Mouse (Mus musculus) CD8-positive naive resting alpha-beta T cell, adult 2 months (primary cell): ENCODE results near the gene Ddx59.

Experiments
- DNase-seq, 2 experiments: peaks; one replicate each; pipeline ENCODE4 v3.0.0; 2022; ENCODE audit warnings: low read depth in 2 of 2, low spot score in 2 of 2

Ddx59 gene

DNA sequence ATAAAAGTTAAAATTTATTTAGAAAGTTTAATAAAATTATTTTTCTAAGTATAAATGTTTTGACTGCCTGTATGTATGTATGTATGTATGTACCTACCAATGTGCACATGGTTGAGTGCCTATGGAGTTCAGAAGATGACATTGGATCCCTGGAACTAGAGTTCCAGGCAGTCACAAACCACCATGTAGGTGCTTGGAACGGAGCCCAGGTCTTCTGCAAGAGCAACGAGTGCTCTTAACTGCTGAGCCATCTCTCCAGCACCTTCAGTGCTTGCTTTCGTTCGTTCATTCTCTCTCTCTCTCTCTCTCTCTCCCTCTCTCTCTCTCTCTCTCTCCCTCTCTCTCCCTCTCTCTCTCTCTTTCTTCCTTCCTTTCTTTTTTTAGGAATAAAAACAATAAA lies 32.3 kb downstream of the Ddx59 start:
- DNase-seq, result no peak

DNA sequence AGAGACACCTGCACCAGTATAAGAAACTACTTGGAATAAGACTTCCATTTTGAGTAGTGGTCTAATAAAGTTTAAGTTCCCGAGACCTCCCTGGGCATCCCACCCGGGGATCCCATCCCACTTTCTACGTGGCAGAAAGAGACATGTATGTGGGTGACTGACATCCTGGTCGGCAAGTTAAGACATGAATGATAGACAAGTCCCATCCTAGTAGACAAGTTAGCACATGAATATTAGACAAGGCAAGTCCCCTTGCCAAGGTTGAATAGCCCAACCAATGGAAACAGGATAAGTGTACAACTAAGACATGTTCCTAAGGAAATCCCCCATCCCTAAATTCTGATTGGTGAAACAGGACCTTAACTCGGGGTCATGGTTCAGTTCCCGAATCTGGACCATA lies 34.5 kb downstream of the Ddx59 start:
- DNase-seq, result no peak

DNA sequence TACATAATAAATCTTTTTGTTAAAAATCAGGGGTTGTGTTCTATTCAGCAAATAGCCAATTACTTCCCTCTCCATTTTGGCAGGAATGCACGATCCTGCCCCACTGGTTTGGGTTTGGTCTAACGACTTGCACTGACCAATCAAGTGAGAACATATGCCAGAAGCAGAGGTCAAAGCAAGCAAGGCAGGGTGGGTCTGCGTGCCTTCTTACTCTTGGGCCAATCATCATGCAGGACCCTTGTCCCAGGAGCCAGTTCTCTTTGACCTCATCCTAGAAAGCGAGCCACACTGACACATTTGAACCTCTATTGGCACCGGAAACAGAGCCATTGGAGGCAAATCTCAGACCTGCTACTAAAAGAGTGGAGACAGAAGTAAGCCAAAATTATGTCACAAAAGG lies 35.1 kb downstream of the Ddx59 start:
- DNase-seq, result no peak

DNA sequence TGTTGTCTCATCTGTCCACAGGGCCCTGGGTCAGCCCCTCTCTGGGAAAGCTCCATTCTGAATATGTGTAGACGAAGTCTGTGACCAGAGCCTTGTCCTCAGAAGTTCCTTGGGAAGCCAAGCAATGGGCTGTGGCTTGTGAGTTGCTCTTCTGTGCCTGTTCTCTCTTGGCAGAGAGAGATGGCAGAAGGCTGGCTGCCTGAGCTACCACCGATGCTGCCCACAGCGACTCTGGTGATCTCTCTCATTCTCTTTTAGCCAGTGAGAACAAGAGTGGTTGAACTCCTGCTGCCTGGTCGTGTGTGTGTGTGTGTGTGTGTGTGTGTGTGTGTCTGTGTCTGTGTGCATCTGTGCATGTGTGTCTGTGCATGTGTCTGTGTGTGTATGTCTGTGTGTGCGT lies 37.4 kb downstream of the Ddx59 start:
- no peak for DNase-seq

DNA sequence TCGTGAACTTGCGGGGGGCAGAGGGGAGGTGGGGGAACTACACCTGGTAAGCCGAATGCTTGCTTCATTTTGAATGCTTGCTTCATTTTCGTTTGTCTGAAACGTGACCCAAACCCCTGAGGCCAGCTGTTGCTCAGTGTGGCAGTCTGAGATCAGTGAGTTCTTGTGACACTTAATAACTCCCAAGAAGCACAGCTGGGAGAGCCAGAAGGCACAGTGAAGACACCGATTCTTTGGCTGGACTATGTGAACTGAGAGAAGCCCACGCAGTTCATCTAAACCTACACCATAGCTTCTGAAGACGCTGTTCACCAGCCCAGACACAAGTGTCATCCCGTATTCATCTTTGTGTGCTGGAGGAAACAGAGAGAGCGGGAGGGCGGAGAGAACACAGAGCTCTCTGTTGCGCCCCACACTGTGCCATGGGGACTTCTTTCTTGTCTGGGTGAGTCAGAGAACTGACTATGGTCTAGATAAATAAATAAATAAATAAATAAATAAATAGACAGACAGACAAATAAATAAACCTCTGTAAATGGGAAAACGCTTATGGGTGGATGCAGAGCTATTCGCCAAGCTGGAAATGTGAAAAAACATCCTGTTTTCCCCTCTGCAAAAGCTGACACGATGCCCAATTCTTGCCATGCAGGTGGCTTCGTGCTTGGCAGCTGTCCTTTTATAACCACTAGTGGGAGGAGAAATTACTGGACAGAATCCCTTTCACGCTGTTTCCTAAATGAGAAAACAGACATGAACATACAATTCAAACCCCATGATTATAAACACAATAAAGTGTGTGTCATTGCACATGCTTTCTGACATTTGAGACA lies 40.9 kb downstream of the Ddx59 start:
- no peak for DNase-seq

DNA sequence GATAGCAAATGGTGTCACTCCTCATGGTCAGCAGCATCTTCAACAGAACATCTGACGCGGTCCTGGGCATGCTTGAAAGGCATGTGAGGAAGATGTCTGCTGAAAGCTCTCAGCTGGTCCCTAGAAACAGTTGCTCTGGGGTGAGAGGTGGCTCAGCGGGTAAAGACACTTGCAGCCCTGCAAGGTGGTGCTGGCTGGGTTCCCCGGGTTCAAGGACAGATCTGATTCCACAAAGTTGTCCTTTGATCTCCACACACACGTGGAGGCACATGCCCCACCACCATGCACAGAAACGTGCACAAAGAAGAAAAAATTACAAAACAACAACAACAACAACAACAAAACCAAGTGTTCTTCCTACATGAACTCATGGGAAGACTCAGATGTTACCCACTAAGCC lies 41.7 kb downstream of the Ddx59 start:
- DNase-seq, result no peak

DNA sequence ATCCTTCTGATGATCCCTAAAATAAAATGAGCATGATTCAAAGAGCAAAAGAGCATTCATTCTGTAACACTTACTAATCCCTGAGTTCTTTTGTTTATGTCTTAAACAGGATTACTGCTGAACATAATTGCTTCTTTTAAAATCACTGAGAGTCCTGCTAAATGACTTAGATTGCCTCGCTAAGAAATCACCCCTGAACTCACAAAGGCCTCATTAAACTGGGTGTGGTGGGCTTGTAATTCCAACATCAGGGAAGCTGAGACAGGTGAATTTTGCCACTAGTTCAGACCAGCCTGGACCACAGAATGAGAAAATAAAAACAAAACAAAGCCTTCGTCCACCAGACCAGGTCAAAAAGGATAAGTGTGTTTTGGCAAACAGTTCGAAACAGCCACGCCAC lies 42.3 kb downstream of the Ddx59 start:
- no peak for DNase-seq

DNA sequence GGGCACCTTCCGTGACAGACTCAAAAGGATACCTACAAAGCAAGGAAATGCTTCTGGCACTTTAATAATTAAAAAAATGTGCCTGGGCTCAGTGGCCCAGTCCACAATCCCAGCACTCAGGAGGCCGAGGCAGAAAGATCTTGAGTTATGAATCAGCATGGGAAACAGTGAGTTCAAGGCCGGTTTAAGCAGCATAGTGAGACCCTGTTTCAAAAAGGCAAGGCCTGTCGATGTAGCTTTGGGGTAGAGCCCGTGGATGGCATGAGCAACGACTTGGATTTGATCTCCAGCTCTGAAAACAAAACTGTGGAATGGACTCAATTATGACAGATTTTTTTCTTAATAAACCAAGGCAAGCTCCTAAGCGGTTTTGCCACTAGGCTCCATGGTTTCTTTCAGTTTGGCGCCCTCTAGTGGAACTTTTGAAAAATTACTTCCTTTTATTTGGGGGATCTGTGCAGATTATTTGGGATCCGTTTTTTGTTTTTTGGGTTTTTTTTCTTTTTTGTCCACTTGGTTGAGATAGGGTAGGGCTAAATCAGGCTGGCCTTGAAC lies 43.7 kb downstream of the Ddx59 start:
- peak in 1 of 2 experiments; percentile 27 for DNase-seq

DNA sequence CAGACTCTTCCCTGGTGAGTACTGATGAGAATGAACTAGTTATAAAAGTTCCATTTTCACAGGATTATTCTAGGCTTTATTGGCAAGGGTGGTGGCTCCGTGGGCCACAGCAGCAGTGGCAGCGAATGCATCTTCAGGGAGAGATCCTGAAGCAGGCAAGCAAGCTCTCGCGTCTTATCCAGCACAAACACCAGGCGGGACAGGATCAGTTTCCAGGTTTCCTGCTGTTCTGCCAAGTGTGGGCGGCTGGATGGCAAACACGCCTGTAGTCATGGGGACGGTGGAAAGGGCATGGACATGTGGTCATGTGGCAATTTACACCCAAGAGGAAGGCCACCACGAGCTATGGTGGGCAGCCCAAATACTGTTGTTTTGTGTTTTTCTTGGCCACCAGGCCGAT lies 47.4 kb downstream of the Ddx59 start:
- no peak for DNase-seq

DNA sequence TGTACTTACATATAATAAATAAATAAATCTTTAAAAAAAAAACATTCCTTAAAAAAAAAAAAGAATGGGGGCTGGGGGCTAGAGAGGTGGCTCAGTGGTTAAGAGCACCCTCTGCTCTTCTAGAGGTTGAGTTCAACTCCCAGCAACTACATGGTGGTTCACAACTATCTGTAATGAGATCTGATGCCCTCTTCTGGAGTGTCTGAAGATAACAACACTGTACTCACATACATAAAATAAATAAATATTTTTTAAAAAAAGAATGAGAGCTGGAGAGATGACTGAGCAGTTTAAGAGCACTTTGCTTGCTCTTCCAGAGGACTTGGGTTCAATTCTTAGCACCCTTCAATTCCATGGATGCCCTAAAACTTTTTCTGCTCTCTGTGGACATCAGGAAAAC lies 50.1 kb downstream of the Ddx59 start:
- DNase-seq, result no peak

DNA sequence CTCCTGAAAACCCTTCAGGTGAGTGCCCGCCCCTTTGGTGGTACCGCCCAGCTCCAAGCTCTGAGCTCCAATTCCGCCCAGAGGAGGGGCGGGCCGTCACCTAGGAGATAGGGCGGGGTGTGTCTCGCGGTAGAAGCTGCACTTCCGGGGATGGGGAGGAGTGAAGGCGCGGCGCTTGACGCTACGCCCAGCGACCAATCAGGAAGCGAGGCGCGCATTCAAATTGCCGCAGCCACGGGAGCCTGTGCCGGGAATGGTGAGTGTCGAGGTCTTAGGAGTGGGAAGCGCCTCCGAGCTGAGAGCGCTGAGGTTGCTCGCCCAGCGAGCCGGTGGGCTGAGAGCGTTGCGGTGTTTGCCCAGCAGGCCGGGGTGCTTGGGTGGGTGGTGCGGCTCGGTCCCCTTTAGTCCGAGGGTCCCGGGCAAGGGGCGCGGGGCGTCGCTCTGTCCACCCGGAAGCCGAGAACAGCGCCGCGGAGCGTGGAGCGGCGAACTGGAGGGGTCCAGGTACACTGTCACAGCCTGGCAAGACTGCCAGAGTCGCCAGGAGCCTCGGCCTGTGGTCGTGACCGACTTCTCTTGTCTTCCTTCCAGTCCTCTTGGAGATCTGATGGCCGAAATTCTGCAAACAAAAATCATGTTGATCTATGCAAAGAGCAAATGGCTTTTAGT lies 51.2 kb downstream of the Ddx59 start, which contains the start of gene Kif14:
Gene Kif14, plus strand, starts transcription at position 201 of the 669 bp plus-strand sequence.
- DNase-seq, result peak; percentile 86 to 95

DNA sequence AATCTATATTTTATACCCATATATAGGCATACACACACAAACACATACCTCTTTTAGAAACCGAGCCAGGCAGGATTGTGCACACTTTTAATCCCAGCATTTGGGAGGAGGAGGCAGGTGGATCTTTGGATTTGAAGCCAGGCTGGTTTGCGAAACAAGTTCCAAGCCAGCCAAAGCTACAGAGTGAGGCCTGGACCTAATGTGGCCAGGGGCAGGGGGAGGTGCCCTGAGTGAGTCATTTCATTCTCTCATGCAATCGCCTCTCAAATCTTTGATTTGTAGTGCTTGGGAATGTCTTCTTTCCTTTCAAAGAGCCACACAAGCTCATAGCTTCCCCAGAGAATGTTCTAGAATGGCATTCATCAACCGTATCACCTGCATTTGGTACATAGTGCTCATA lies 54.3 kb downstream of the Ddx59 start:
- DNase-seq, result no peak

DNA sequence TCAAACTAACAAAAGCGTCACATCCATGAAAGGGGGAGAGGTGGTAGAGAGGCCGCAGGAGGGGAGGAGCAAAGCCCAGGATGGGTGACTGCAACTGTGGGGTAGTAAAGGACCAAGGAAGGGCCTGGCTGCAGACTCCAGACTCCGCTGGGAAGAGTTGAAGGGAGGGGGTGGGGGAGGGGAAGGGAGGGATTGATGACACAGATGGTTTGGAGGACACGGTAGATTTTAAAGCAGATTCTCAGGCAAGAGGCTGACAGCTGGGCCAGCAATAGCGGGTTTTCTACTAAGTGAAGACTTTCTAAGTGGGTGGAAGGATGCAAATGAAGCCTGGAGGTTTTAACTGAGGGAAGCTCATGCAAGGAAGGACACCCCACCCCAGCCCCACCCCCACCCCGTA lies 55.4 kb downstream of the Ddx59 start:
- DNase-seq, result no peak
